Mouse (Mus musculus) left cerebral cortex, adult 9 months (tissue): ENCODE results near the gene Gabarapl1.
A peak's percentile ranks its signal among the peaks of the same experiment; 100 is the strongest.
"Not testable (repeated sequence)": the region's sequence is repeated elsewhere in the genome, so short reads cannot be mapped to it uniquely, and the experiment has no call there.

Source experiments
- DNase-seq, 2 experiments: peaks; one replicate each; pipeline ENCODE4 v3.0.0; 2022; ENCODE audit warnings: low spot score in 2 of 2

The Gabarapl1 gene

GRCm38 (mm10) chr6:129532942-129533860 lies at the start of gene Gabarapl1:
TSS of gene Gabarapl1 (plus strand) at chr6:129533160.
- DNase-seq: peak; percentile 60 to 86

GRCm38 (mm10) chr6:129494924-129495323 lies 38.0 kb upstream of the Gabarapl1 start:
- DNase-seq: no peak

- no peak for DNase-seq
These were observed 35.4 kb upstream of the Gabarapl1 start for GRCm38 (mm10) chr6:129497345-129498218.

- not testable (repeated sequence) for DNase-seq
These were observed 33.4 kb upstream of the Gabarapl1 start for GRCm38 (mm10) chr6:129499516-129499915.

- DNase-seq: no peak
These were observed 29.5 kb upstream of the Gabarapl1 start for GRCm38 (mm10) chr6:129503471-129503870.

- no peak for DNase-seq
These were observed 25.9 kb upstream of the Gabarapl1 start, which contains the start of gene Olr1 for GRCm38 (mm10) chr6:129507024-129507423. TSS of gene Olr1 (minus strand) at chr6:129507165.

GRCm38 (mm10) chr6:129510120-129510911 lies 22.6 kb upstream of the Gabarapl1 start:
- no peak for DNase-seq

GRCm38 (mm10) chr6:129512367-129512766 lies 20.6 kb upstream of the Gabarapl1 start, which contains the start of gene Tmem52b:
TSS of gene Tmem52b (plus strand) at chr6:129512555.
- no peak for DNase-seq

- no peak for DNase-seq
These were observed 20.1 kb upstream of the Gabarapl1 start for GRCm38 (mm10) chr6:129512868-129513267.

- DNase-seq: no peak
These were observed 19.6 kb upstream of the Gabarapl1 start for GRCm38 (mm10) chr6:129513409-129513808.

- no peak for DNase-seq
These were observed 18.6 kb upstream of the Gabarapl1 start for GRCm38 (mm10) chr6:129514376-129514775.

- no peak for DNase-seq
These were observed 17.9 kb upstream of the Gabarapl1 start for GRCm38 (mm10) chr6:129515068-129515467.

- no peak for DNase-seq
These were observed 16.6 kb upstream of the Gabarapl1 start for GRCm38 (mm10) chr6:129516388-129516787.

GRCm38 (mm10) chr6:129517752-129518408 lies 15.1 kb upstream of the Gabarapl1 start:
- DNase-seq: peak in 1 of 2 experiments; percentile 58

- DNase-seq: no peak
These were observed 6.9 kb upstream of the Gabarapl1 start for GRCm38 (mm10) chr6:129526069-129526468.

- DNase-seq: no peak
These were observed 5.5 kb upstream of the Gabarapl1 start for GRCm38 (mm10) chr6:129527416-129527815.

- no peak for DNase-seq
These were observed 3.4 kb upstream of the Gabarapl1 start for GRCm38 (mm10) chr6:129529605-129530004.

- DNase-seq: no peak
These were observed 2.7 kb upstream of the Gabarapl1 start for GRCm38 (mm10) chr6:129530261-129530660.

GRCm38 (mm10) chr6:129532556-129532941 lies 411 bp upstream of the Gabarapl1 start:
- DNase-seq: peak in 1 of 2 experiments; percentile 58

- peak in 1 of 2 experiments; percentile 33 for DNase-seq
These were observed 1.1 kb downstream of the Gabarapl1 start for GRCm38 (mm10) chr6:129534057-129534456.
